Mouse (Mus musculus) cerebellum, adult 9-10 months (tissue): ENCODE measurements around the gene Tapbpl.
A peak's percentile ranks its signal among the peaks of the same experiment; 100 is the strongest.
"Not testable (repeated sequence)": the region's sequence is repeated elsewhere in the genome, so short reads cannot be mapped to it uniquely, and the experiment has no call there.

ENCODE experiments used
- DNase-seq: peaks from one replicate; pipeline ENCODE4 v3.0.0; 2022

Tapbpl gene

DNA sequence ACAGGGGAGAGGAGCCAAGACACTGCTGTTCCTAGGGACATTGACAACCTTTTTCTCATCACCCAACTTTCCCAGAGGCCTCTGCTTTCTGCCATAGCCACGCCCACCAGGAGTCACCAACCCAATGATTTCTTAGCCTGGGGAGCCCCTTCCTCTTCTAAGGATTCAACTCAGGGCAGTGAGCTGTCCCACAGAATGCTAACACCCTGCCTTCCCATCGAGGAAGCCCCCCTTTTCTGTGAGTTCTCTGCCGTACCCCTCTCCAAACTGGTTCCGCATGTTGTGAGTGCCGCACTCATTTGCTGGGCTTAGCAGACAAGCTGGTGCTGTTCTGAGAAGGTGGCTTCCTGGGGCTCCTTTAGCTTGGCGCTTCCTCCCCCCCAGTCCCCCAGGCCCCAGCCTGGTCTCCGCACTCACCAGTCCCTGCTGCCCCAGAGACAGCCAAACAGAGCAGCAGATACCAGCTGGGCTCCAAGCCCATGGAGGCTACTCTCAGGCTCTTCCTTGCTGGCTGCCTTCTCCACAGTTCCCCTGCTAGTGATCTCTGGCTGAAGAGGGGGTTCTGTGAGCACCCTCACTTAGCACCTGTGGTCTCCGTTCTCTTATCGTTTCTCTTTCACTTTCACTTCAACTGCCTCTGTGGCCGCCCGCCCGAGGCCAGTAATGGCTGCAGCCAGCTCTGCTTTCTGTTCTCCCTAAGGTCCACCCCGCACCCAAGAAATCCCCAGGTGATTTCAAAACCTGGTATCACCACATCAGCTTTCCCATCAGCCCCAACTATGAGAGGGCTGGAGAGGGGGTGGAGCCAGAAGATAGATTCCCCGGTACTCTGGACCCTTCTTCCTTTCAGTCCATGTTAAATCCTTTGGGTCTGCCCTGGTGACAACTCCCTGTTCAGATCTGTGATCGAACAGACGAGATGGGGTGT is at the start of gene Tapbpl:
Tapbpl (minus strand) TSS at position 744 of the 928 bp plus-strand sequence.
- DNase-seq, result peak; percentile 75

DNA sequence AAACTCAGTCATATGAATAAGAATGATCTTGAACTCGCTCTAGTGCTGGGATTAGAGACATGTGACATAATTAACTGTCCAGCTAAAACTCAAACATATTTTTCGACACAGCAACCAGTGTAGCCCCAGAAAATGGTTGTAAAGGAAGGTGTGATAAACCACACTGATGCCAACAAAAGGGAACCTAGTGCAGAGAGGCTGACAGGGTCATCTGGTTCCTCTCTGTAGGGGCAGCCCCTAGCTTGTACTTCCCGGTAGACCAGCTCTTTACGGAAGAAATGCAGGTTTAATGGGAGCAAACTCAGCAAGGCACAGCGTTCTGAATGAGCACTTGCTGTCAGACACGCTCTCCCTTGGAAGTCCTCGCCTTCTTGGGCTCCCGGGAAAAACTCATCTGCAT is 48.1 kb upstream of the Tapbpl start:
- DNase-seq, result no peak

DNA sequence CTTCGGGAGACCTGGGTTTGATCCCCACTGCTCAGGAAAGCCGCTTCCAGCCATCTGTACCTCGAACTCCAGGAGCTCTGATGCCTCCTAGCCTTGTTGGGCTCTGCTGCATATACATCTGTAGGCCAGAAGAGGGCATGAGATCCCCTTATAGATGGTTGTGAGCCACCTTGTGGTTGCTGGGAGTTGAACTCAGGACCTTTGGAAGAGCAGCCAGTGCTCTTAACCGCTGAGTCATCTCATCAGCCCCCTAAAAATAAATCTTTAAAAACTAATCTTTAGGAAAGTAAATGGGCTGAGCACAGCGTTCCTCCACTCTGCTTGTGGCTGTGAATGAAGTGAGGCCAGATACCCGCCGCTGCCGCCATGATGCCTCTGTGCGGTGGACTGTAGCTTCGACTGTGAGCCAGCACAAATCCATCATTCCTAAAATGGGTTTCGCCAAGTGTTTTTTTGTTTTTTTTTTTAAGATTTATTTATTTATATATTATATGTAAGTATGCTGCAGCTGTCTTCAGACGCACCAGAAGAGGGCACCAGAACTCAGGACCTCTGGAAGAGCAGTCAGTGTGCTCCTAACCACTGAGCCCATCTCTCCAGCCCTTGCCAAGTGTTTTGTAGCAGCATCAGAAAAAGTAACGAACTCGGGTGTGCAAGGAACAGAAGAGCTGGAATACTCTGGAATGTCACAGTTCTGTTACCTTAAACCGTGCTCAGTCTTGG is 43.3 kb upstream of the Tapbpl start:
- no peak for DNase-seq

DNA sequence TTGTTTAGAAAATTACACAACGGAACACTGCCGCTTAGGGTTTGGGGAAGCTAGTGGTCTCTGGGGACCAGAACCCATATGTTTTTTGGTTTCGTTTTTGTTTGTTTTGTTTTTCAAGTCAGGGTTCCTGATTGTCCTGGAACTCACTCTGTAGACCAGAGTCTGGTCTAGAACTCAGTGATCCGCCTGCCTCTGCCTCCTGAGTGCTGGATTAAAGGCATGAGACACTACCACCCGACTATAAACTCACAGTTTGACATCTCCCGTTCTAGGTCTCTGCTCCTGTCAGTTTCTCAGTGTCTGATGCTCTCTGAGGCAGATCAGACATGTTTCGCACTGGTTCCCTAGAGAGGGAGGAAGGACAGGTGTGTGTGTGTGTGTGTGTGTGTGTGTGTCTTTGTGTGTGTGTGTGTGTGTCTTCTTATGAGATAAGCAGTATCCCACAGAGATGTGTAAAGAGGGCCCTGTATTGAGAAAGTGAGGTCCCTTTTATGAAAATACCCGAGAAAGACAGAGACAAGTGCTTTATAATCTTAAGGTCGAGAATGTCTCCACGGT is 40.6 kb upstream of the Tapbpl start:
- no peak for DNase-seq

DNA sequence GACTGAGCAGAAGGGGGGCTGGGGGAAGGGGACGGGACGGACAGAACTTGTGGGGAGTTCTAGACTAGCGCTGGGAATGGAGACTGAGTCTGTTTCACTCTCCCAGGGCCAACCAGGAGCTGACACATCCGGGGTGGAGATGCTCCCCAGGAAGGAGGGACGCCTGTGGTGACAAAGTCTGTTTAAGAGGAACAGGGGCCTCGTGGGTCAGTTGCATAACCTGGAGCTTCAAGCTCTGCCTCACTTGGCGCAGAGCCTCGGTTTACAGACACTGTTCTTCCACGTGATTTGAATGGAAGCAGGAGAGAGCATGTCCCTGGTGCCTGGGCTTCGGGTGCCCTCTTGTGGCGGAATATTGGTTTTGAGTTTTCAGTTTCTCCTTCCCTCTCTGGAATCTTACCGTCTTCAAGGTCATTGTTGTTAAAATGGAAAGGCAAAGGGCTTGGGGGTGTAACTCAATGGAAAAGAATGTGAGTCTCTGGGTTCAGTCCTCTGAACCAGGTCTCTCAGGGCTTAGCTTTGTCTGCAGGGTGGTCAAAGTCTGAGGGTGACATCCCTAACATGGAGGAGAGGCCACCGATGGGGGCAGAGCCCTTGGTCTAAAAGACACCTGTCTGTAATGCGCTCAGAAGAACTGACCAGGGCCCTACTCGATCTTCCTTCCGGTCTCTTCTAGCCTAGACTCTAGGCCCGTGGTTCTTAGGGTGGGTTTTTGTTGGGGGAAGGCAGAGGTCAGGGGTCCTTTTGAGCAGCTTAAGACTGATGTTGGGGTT is 40.0 kb upstream of the Tapbpl start:
- peak; percentile 97 for DNase-seq

DNA sequence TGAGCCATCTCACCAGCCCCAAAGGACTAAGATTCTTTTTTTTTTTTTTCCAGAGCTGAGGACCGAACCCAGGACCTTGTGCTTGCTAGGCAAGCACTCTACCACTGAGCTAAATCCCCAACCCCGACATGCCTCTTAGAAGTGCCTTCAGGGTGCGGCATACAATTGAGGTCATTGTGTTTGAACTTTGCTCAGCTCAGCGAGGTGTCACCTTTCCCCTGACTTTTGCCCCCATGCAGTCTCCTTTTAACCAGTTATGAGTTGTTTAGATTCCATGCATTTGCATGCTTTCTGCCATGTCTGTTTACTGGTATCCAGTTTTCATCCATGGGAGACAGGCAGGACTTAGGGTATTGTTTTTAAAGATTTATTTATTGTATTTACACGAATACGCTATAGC is 37.1 kb upstream of the Tapbpl start:
- DNase-seq, result no peak

DNA sequence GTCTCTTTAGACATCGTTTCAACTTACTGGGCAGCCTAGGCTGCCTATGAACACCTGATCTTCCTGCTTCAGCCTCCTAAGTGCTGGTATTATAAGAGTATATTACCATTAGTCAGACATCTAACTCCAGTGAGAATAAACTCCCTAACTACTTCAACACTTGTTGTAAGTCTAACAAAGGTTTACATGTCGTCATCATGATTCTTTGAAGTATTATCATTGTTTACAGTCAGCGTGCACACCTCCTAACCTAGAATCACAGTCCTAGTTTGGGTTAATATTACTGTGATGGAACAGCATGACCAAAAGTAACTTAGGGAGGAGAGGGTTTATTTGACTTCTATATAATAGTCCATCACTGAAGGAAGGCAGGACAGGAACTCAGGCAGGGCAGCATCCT is 35.8 kb upstream of the Tapbpl start:
- DNase-seq, result no peak

DNA sequence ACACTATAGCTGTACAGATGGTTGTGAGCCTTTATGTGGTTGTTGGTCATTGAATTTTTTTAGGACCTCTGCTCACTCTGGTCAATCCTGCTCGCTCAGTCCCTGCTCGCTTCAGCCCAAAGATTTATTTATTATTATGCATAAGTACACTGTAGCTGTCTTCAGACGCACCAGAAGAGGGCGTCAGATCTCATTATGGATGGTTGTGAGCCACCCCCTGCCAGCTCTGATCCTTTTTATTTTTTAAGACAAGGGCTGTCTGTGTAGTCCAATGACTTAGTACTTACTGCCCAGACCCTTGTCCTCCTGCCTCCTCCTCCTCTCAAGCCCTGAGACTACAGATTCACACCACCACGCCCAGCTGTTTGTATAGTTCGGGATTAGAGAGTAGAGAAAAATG is 34.9 kb upstream of the Tapbpl start:
- DNase-seq, result not testable (repeated sequence)

DNA sequence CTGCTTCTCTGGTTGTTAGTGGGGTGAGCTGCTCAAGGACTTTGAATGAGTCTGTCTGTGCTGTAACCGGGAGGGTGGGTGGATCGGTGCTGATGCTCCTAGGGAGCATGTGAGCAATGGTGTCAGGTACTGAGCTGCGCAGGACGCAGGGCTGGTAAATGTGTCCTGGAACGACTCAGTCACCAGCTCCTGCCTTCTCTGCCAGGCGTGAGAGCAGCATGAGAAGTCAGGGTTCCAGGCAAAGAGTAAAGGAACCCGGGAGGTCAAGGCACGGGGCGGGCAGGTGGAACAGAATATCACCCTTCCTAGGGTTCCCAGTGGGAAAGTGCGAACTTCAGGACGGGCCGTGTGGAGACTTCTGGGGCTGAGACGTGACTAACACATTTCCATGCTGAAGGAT is 34.4 kb upstream of the Tapbpl start:
- no peak for DNase-seq

DNA sequence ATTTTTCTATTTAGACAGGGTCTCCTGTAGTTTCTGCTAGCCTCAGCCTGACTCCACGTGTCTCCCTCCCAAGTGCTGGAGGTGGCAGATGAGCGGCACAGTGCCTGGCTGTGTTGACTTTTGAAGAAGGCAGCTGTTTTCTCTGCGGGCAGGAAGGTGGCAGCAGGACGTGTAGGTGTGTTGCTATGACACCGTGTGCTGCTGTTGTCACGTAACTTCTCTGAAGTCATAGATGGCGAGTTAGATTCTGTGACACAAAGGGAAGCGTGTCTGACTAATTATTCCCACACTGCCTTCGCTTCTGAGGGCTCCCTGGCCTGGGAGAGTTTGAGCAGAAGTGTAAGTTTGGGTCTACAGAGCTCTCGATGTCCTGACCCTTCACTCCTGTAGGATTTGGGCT is 33.6 kb upstream of the Tapbpl start:
- DNase-seq, result no peak

DNA sequence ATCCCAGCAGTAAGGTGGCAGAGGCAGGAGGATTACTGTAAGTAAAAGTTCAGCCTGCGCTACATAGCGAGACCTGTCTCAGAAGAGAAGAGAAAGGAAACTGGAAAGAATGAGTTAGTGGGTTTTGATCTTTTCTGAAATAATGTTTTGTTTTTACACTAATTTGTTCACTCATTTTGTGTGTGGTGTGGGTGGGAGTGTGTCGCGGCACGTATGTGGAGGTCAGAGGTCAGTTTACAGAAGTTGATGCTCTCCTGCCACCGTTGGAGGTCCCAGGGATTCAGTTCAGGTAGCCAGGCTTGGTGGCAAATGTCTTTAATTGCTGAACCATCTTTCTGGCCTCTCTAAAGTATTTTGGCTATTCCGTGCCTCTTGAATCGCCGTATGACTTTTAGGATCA is 32.6 kb upstream of the Tapbpl start:
- DNase-seq, result no peak

DNA sequence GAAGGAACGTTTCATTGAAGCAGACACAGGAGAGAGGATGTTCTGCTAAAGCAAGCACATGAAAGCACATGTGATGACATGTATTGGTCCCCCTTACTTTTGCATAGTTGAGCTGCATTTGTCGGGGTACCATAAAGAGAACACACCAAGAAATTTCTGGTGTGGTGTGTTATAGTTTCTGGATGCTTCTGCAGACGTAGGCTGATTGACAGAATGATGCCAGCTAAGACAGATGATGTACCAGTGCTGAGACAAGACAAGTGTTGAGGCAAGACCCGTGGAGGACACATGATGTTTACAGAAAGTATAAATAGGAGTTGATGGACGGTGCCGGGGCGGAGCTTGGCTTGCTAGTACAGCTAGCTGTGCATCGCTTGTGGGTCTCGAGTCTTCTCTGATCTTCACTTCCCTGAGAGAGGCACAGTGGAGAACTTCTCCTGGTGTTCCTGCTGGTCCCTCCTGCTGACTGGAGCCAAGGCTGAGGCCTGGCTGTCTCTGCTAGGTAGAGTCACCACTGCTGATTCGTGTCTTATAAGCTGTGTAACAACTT is 28.4 kb upstream of the Tapbpl start:
- DNase-seq, result no peak

DNA sequence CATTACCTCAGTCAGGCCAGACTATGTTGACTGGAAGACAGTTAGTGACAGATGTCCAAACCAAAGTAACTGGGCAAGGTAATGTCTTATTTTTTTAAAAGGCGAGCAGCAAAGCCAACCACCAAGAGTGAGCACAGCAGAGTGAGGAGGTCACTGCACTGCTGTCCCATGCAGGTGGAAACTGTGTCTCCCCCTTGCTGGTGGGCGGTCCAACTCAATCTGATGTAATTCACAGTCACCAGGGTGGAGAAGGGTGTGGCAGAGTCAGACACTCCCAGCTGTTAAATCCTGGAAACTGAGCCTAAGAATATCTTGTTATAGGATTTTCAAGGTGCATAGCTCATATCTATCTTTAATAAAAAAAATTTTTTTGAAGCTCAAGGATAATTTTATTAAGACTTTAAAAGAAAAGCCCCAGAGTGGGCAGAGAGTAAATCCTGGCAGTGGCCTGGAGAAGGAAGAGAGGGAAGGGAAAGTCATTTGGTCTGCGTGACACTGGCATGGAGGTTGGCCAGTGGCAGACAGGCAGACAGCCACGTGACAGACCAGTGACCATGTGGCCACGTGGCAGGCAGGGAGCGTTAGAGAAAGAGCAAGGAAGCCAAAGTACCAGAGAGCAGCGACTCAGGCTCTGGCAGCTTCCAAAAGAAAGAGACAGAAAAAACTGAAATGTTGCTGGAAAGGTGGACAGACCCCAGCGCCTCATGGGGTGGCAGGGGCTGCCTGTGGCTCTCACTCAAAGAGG is 24.7 kb upstream of the Tapbpl start:
- peak; percentile 37 for DNase-seq

DNA sequence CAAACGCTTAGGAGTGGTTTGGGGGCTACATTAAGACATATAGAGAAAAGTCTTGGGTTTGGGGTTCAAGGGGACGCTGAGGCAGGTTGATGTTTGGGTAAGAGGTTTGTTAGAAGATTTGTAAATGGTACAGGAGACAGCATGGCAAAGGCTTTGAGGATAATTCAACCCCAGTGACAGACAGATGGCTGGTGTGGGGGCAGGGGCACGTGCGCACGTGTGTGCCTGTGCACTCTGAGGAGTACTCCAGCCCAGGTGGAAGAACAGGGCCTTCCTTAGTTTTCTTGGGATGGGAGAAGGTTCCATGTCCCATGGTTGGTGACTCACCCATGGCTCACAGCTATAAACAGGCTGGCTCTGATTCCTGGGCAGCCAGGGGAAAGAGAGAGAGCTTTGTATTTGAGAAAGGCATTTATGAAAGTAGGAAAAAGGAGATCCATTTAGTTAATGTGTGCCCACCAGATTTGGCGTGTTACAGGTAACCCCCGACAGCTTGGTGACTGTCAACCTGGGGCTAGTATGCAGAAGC is 23.9 kb upstream of the Tapbpl start:
- DNase-seq, result no peak

DNA sequence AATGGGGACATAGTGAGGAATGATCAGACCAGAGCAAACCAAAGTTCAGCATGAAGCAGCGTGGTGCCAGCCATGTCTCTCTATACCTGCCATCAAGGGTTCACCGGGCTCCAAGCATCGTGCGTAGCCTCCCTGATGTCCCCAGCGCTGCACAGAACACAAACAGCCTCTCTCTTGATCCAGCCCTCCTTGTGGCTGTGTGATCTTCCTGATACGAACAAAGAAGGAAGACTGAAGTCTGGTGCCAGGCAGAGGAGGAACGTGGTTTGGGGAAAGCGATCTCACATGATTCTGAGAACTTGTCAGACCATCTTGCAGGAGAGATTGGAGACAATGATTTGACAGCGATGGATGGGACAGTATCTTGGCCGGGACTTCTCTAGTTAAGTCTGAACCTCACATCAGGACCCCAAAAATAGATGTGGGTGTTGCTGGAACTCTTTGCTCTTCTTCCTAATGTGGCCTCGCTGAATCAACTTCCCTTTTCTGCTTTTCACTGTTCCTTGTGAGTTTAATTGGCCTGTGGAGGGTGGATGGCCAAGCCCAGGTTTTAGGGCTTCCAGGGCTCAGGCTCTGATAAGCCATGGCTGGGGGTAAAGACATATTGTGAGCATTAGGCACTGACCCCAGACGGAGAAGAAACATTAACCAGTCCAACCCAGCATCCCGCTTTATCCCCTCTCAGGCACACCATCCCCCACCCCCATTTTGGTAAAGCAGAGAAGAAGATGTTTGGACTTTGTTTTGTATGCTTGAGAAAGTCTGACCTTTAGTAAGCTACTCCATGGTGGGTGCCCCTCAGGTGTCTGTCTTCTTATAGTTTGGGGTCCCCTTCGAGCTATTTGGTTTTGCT is 22.4 kb upstream of the Tapbpl start:
- no peak for DNase-seq

DNA sequence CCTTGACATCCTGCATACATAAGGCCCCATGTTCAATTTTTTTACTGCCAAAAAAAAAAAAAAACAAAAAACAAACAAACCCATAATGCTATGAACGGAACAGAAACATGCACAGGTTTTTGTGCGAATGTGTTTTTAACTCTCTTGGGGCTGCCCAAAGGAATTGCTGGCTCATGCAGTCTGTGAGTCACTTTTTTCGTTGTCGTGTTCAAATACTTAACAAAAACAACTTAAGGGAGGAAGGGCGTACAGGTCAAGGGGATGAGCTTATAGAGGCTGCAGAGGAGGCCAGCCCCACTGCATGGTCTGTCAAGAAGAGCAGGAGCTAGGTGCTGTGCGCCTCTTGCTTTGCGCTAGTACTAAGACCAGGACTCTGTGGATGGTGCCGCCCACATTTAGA is 21.1 kb upstream of the Tapbpl start:
- no peak for DNase-seq

DNA sequence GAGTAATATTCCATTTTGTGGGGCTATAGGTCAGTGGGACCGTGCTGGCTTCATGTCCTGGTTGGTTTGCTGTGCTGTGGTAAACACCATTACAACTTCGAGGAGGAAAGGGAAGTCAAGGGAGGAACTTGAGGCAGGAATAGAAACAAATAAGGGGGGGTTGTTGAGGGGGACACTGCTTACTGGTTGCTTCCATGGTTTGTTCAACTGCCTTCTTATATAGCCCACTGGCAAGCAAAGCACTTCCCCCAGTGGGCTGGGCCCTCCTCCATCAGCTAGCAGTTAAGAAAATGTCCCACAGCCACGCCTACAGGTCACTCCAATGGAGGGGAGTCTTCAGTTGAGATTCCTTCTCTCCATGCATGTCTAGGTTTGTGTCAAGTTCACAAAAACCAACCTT is 20.6 kb upstream of the Tapbpl start:
- no peak for DNase-seq

DNA sequence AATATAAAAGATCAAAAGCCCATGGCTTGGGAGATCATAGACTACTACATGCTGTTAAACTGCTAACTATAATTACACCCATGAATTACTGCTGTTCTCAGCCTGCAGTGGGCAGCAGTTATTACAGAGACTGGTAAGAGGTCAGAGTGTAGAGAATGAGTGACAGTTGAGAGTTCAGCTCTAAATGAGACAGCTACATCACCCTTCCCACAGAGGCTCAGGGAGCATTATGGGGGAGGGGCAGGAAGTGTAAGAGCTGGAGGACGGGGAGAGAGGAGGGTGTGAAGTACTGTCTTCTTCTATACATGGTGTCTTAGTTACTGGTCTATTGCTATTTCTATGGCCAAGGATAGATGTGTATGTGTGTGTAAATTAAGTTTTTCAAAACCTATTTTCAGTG is 12.9 kb upstream of the Tapbpl start:
- DNase-seq, result no peak

DNA sequence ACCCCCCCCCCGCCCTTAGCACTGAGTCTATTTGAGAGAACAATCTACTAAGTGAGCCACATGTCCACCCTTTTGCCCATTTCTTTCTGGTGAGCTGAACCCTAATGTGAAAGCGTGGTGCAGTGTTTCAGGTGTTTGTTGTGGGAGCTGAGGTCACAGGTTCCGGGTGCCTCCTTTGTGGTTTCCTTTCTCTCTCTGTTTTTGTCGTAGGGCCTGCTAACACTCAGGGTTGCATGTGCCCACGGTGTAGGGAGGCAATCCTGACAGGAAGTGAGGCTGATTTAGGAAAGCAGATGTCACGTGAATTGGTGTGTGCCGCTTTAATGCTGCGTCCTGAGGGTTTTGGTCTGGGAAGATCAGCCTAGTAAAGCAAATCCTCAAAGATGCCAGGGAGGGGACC is 9.9 kb upstream of the Tapbpl start:
- DNase-seq, result no peak

DNA sequence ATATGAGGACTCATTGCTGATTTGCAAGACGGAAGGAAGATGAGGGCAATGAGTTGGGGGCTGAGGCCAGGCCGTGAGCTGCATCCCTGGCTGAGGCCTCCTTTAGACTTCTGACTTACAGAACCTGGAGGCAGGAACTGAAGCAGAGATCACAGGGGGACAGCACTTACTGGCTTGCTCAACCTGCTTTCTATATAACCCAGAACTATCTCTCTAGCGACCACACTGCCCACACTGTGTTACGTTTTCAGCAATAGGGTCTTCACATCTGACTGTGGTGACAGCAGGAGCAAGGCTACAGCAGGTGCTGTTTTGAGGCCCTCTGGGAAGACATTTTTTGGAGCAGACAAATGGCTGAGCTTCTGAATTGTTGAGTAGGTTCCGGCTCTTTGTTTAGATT is 9.0 kb upstream of the Tapbpl start:
- DNase-seq, result no peak

DNA sequence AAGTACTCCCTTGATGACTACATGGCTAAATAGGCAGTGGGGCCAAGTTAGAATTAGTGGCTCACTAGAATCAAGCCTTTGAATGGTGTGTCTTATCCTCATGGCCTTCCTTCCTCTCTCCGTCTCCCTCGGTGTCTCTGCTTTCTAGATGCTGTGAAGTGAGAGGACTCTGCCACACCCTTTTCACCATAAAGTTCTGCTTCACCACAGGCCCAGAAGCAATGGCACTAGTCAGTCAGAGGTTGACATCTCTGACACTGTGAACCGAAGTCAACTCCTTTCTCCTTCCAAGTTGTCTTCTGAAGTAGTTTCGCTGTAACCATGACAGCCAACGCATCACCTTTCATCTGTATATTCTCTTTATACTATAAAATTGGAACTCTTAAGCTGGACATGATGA is 7.9 kb upstream of the Tapbpl start:
- no peak for DNase-seq
